Mouse (Mus musculus) liver, embryonic 14.5 days (tissue): Measurements from ENCODE around the gene Rbm17. TPM values are rescaled to one million over a fixed set of nuclear protein-coding genes. Genes with fewer than 3 reads are reported as not detected.
A peak's percentile ranks its signal among the peaks of the same experiment; 100 is the strongest.

Source experiments
- ATAC-seq: fragments of 200-750 bp; cut with Nextera tagmentation; 2 replicates; pipeline ENCODE4 v1.8.0; 2017; ENCODE audit warnings: moderate number of reproducible peaks, mild to moderate bottlenecking, moderate library complexity; ENCODE audit not compliant: insufficient read depth
- DNase-seq, 3 experiments: peaks; one replicate each; pipeline ENCODE4 v3.0.0-alpha.2; 2012 to 2013; ENCODE audit warnings: low read depth in 3 of 3, low spot score in 3 of 3
- H3K27ac ChIP-seq: fragments of 300-500 bp; sonication (generic); 2 replicates; pipeline ENCODE4 v1.5.1; 2014; ENCODE audit warnings: moderate library complexity, mild to moderate bottlenecking, control low read depth, inconsistent platforms
- H3K27me3 ChIP-seq: fragments of 300-500 bp; sonication (generic); 2 replicates; pipeline ENCODE4 v1.6.1; 2014; ENCODE audit warnings: mild to moderate bottlenecking, low read length, moderate library complexity; ENCODE audit not compliant: control insufficient read depth, insufficient read depth
- H3K36me3 ChIP-seq: fragments of 300-500 bp; sonication (generic); replicated peaks from 2 replicates; pipeline ENCODE4 v1.6.1; 2014; ENCODE audit warnings: low read depth; ENCODE audit not compliant: control insufficient read depth, insufficient read depth
- H3K4me1 ChIP-seq, 2 experiments: fragments of 200-500 bp in 1 of 2; fragments of 300-500 bp in 1 of 2; sonication (generic) in 1 of 2; replicated peaks; 2 replicates each; pipeline ENCODE4 v1.6.1; 2012 to 2014; ENCODE audit warnings: antibody characterized with exemption in 1 of 2, inconsistent platforms in 1 of 2, low read length in 1 of 2; ENCODE audit not compliant: control insufficient read depth in 2 of 2, insufficient read depth in 2 of 2
- H3K4me2 ChIP-seq: fragments of 300-500 bp; sonication (generic); 2 replicates; pipeline ENCODE4 v1.6.1; 2014; ENCODE audit warnings: low read depth, mild to moderate bottlenecking, control low read depth, moderate library complexity
- H3K4me3 ChIP-seq, 2 experiments: fragments of 200-500 bp in 1 of 2; fragments of 300-500 bp in 1 of 2; sonication (generic) in 1 of 2; 2 replicates each; pipeline ENCODE4 v1.5.1; 2012 to 2014; ENCODE audit warnings: low read depth in 2 of 2, low read length in 2 of 2, mild to moderate bottlenecking in 2 of 2, control low read depth in 1 of 2, inconsistent platforms in 1 of 2, moderate library complexity in 1 of 2; ENCODE audit not compliant: insufficient read depth in 1 of 2
- H3K9ac ChIP-seq: fragments of 300-500 bp; sonication (generic); replicated peaks from 2 replicates; pipeline ENCODE4 v1.6.1; 2014; ENCODE audit warnings: mild to moderate bottlenecking, control low read depth, moderate library complexity
- H3K9me3 ChIP-seq: fragments of 300-500 bp; sonication (generic); 2 replicates; pipeline ENCODE4 v1.6.1; 2016; ENCODE audit warnings: low read length, mixed read lengths; ENCODE audit not compliant: control insufficient read depth
- CTCF ChIP-seq: IDR thresholded peaks from 2 replicates; pipeline ENCODE4 v1.5.1; 2016; ENCODE audit warnings: antibody characterized with exemption, low read depth, control low read depth
- EP300 ChIP-seq: IDR thresholded peaks from 2 replicates; pipeline ENCODE4 v1.6.1; 2016; ENCODE audit warnings: antibody characterized with exemption, low read depth
- WGBS: fragments of 180-500 bp; shearing (Covaris S2); extraction: QIAGEN DNeasy Blood & Tissue Kit; methylation state at CpG from one replicate; pipeline ENCODE4 v1.1.7; 2014; ENCODE audit not compliant: insufficient replicate concordance; 5-methylcytosine and 5-hydroxymethylcytosine counted together
- polyA plus RNA-seq, 2 experiments: library from polyadenylated mRNA; depleted of rRNA in 1 of 2; stranded (reverse) in 1 of 2; unstranded in 1 of 2; fragments of >200 nt; fragmentation: Nextera tagmentation in 1 of 2; extraction: Ambion mirVana in 1 of 2; gene quantifications; 2 replicates each; pipeline versions ENCODE4 v1.2.1 to v1.2.3; 2012 to 2014

Gene Rbm17
- polyA plus RNA-seq, 2 experiments = 53.2 to 63.0 TPM

- peak; percentile 85 to 89 (median 87) for DNase-seq
- Histone ChIP-seq H3K9me3 (no peaks in the 10 kb centered on the region), H3K4me1 (peaks cover 5% of the 10 kb centered on the region in 2 experiments; a peak in 3 of 4 replicates), H3K4me2 (peak overlapping the region; percentile 72), H3K9ac (peak overlapping the region; percentile 94), H3K27me3 (no peaks in the 10 kb centered on the region), H3K4me3 (peak overlapping the region; percentile 93 to 95), H3K27ac (no peak overlapping the region; the same call in 1 of the 2 replicates), H3K36me3 (peaks cover 20% of the 10 kb centered on the region)
- peak; percentile 97 for ATAC-seq
- WGBS = under 1% methylated on average over 70 of the region's 78 CpGs
- TF ChIP-seq EP300 (no peak), CTCF (peak; percentile 100)
These were observed 1.2 kb downstream of the Rbm17 start for GRCm38 (mm10) chr2:11602506-11603489.

- WGBS = 62% methylated on average over 6 of the region's 6 CpGs
- no peak for TF ChIP-seq EP300
- no peak for DNase-seq
- peak overlapping the region; percentile 72 for H3K4me2 ChIP-seq
- peak overlapping the region; percentile 94 for H3K9ac ChIP-seq
- peaks cover 5% of the 10 kb centered on the region in 2 experiments; a peak in 3 of 4 replicates for H3K4me1 ChIP-seq
- peak overlapping the region; percentile 93 to 95 for H3K4me3 ChIP-seq
- H3K36me3 ChIP-seq = peaks cover 30% of the 10 kb centered on the region
- no peaks in the 10 kb centered on the region for H3K9me3 ChIP-seq
- H3K27me3 ChIP-seq = no peaks in the 10 kb centered on the region
- no peak overlapping the region for H3K27ac ChIP-seq
- no peak for ATAC-seq
These were observed 2.2 kb downstream of the Rbm17 start for GRCm38 (mm10) chr2:11601795-11602194.

GRCm38 (mm10) chr2:11597906-11598305 is 6.0 kb downstream of the Rbm17 start:
- Histone ChIP-seq H3K4me1 (peaks cover 5% of the 10 kb centered on the region in 2 experiments; a peak in 3 of 4 replicates), H3K4me3 (no peak overlapping the region), H3K27ac (no peak overlapping the region), H3K4me2 (no peak overlapping the region), H3K9me3 (no peaks in the 10 kb centered on the region), H3K27me3 (no peaks in the 10 kb centered on the region), H3K36me3 (peaks cover 56% of the 10 kb centered on the region), H3K9ac (no peak overlapping the region)
- no peak for DNase-seq
- 83% methylated on average over 7 of the region's 7 CpGs for WGBS
- TF ChIP-seq EP300 (no peak), CTCF (no peak)
- no peak for ATAC-seq

GRCm38 (mm10) chr2:11596690-11597089 is 7.3 kb downstream of the Rbm17 start:
- H3K4me3 ChIP-seq = no peak overlapping the region
- 69% methylated on average over 2 of the region's 2 CpGs for WGBS
- H3K27ac ChIP-seq = no peak overlapping the region
- no peak overlapping the region for H3K4me2 ChIP-seq
- no peak for TF ChIP-seq CTCF
- TF ChIP-seq EP300 = no peak
- peaks cover 68% of the 10 kb centered on the region for H3K36me3 ChIP-seq
- no peak overlapping the region for H3K9ac ChIP-seq
- peaks cover 2 to 3% of the 10 kb centered on the region in 2 experiments; a peak in 3 of 4 replicates for H3K4me1 ChIP-seq
- ATAC-seq (no peak), DNase-seq (no peak)
- H3K9me3 ChIP-seq = no peaks in the 10 kb centered on the region
- no peaks in the 10 kb centered on the region for H3K27me3 ChIP-seq

- H3K27ac ChIP-seq = no peak overlapping the region
These were observed 16.0 kb downstream of the Rbm17 start for GRCm38 (mm10) chr2:11587996-11588395.

More at GRCm38 (mm10) chr2:11587996-11588395, 16.0 kb downstream of the Rbm17 start:
- no peaks in the 10 kb centered on the region for H3K4me1 ChIP-seq
- no peak for ATAC-seq
- TF ChIP-seq EP300 (no peak), CTCF (no peak)
- H3K27me3 ChIP-seq = no peaks in the 10 kb centered on the region
- no peak overlapping the region for H3K9ac ChIP-seq
- peaks cover 79% of the 10 kb centered on the region for H3K36me3 ChIP-seq
- no peak overlapping the region for H3K4me3 ChIP-seq
- H3K9me3 ChIP-seq = no peaks in the 10 kb centered on the region
- 63% methylated on average over 4 of the region's 4 CpGs for WGBS
- no peak for DNase-seq
- no peak overlapping the region for H3K4me2 ChIP-seq
